Mouse (Mus musculus) cortical plate, adult 2 months (tissue): ENCODE measurements around the gene Trnau1ap.

ENCODE experiments used
- CTCF ChIP-seq: fragments of 200-500 bp; IDR thresholded peaks from 2 replicates; pipeline ENCODE4 v1.5.1; 2011; ENCODE audit warnings: mild to moderate bottlenecking, control low read depth, low read length; ENCODE audit not compliant: insufficient read depth; ENCODE audit errors: extremely low read depth
- POLR2A ChIP-seq: fragments of 200-500 bp; IDR thresholded peaks from 2 replicates; pipeline ENCODE4 v1.6.1; 2011; ENCODE audit warnings: mild to moderate bottlenecking, low read length, control low read depth; ENCODE audit not compliant: insufficient read depth; ENCODE audit errors: extremely low read depth

- TF ChIP-seq POLR2A (no peak), CTCF (no peak)
These were observed 26.1 kb upstream of the Trnau1ap start for GRCm38 (mm10) chr4:132355403-132355802.
